8 mouse cellular contexts compared by ENCODE assay signal in the genomic region with DNA sequence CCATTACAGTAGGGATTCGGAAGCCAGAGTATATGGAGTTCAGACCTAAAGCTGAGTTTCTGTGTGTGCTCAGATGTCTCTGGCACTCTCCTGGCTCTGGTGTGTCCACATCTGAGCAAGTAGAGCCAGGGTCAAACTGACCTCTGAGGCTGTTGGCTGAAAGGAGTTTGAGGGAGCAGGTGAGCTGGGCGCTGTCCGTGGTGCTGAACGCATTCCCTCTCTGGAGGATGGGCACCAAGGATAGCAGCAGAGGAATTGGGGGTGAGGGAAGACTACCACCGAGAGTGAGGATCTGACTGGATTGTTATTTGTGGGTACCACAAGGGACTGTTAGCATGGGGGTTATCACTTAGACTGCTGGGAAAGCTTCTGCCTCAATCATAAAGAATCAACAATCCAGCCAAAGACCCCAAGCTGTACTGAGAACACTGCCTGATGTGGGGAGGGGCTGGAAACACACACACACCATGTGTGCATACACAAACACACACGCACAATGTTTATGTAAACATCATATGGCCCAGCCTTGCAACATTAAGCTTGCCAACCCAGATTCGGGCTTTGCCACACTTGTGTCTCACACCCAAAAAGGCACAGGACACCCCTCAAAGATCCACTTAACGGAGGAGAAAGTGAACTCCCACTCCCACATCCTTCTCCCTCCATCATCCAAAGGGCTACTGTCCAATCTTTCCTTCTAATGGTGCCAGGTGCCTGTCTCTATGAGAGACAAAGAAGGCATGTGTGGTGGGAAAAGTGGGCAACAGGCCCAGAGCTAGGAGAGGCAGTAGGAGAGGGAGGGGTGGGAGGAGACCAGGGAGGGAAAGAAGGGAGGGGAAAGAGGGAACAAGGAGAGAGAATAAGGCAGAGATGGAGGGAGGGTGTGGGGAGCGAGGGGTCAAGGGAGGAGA. TPM values are rescaled to one million over a fixed set of nuclear protein-coding genes. Genes with fewer than 3 reads are reported as not detected.
DNase-seq lines count a peak whose midpoint lies in the region; ATAC-seq and TF ChIP-seq lines count a peak whose summit lies in the region.
"Had no signal": no experiment of that assay in that cellular context is flagged by ENCODE, and none has a peak within 500 bp of the region (broad histone marks: within the 10 kb centered on the region; RNA-seq: fewer than 3 reads in every experiment).

No protein-coding gene starts in this region.

- 0 out of 2 replicates have a peak, but pooled peaks cover 3% of the 10 kb centered on the region for H3K27me3 ChIP-seq in liver, embryonic 12.5 days (replicated peaks)
- peaks cover 82% of the 10 kb centered on the region for H3K27me3 ChIP-seq in forebrain, embryonic 13.5 days
- no peaks in the 10 kb centered on the region for H3K27me3 ChIP-seq in kidney, postnatal 0 days (ENCODE audit: insufficient read depth, low read length)
- peaks cover 10% of the 10 kb centered on the region; the same call in 1 of the 2 replicates for H3K27me3 ChIP-seq in midbrain, embryonic 13.5 days
- H3K27me3 ChIP-seq: liver, embryonic 15.5 days had no signal

- H3K27ac ChIP-seq in liver, embryonic 12.5 days = no peak overlapping the region
- no peak overlapping the region for H3K27ac ChIP-seq in forebrain, embryonic 13.5 days
- no peak overlapping the region for H3K27ac ChIP-seq in kidney, postnatal 0 days
- no peak overlapping the region for H3K27ac ChIP-seq in midbrain, embryonic 13.5 days
- H3K27ac ChIP-seq: liver, embryonic 15.5 days had no signal

- H3K4me3 ChIP-seq in liver, embryonic 12.5 days = no peak overlapping the region
- H3K4me3 ChIP-seq in forebrain, embryonic 13.5 days = no peak overlapping the region
- H3K4me3 ChIP-seq in kidney, postnatal 0 days (replicated peaks; ENCODE audit: low read depth, low read length) = no peak overlapping the region
- no peak overlapping the region for H3K4me3 ChIP-seq in midbrain, embryonic 13.5 days (replicated peaks)
- H3K4me3 ChIP-seq: liver, embryonic 15.5 days had no signal

- no peak overlapping the region for H3K4me2 ChIP-seq in liver, embryonic 12.5 days
- H3K4me2 ChIP-seq in forebrain, embryonic 13.5 days = no peak overlapping the region
- H3K4me2 ChIP-seq in kidney, postnatal 0 days (ENCODE audit: low read length) = no peak overlapping the region
- no peak overlapping the region for H3K4me2 ChIP-seq in midbrain, embryonic 13.5 days (replicated peaks)
- H3K4me2 ChIP-seq: liver, embryonic 15.5 days had no signal

- H3K4me1 ChIP-seq in liver, embryonic 12.5 days = no peaks in the 10 kb centered on the region
- H3K4me1 ChIP-seq in forebrain, embryonic 13.5 days = peaks cover 19% of the 10 kb centered on the region
- H3K4me1 ChIP-seq in kidney, postnatal 0 days (replicated peaks; ENCODE audit: insufficient read depth, low read length) = no peaks in the 10 kb centered on the region
- no peaks in the 10 kb centered on the region for H3K4me1 ChIP-seq in midbrain, embryonic 13.5 days (replicated peaks)
- H3K4me1 ChIP-seq: liver, embryonic 15.5 days had no signal

- no peak overlapping the region for H3K9ac ChIP-seq in liver, embryonic 12.5 days
- H3K9ac ChIP-seq in forebrain, embryonic 13.5 days = no peak overlapping the region
- H3K9ac ChIP-seq in kidney, postnatal 0 days (ENCODE audit: low read depth, low read length) = no peak overlapping the region
- no peak overlapping the region for H3K9ac ChIP-seq in midbrain, embryonic 13.5 days (replicated peaks)
- H3K9ac ChIP-seq: liver, embryonic 15.5 days had no signal

- TF ChIP-seq CTCF in kidney, postnatal 0 days (IDR thresholded peaks at IDR 0.05; ENCODE audit: low read depth) = no peak

- no peak for ATAC-seq in liver, embryonic 12.5 days
- ATAC-seq in forebrain, embryonic 13.5 days = peak; percentile 89
- ATAC-seq in kidney, postnatal 0 days (replicated peaks; ENCODE audit: low FRiP score, low read depth) = no peak
- 0 out of 2 replicates have a peak, but pooled peaks have one; percentile 14 for ATAC-seq in midbrain, embryonic 13.5 days

- peak; percentile 63 for DNase-seq in liver
- peak; percentile 78 for DNase-seq in adrenal gland, postnatal 10 days
- peak; percentile 81 for DNase-seq in kidney, postnatal 0 days (ENCODE audit: low spot score)
- peak; percentile 55 for DNase-seq in urinary bladder, postnatal 25 days (ENCODE audit: low spot score)

- H3K36me3 ChIP-seq in liver, embryonic 12.5 days = no peaks in the 10 kb centered on the region
- no peaks in the 10 kb centered on the region for H3K36me3 ChIP-seq in forebrain, embryonic 13.5 days (ENCODE audit: poor library complexity, severe bottlenecking)
- no peaks in the 10 kb centered on the region for H3K36me3 ChIP-seq in kidney, postnatal 0 days (ENCODE audit: insufficient read depth, low read length)
- no peaks in the 10 kb centered on the region for H3K36me3 ChIP-seq in midbrain, embryonic 13.5 days
- H3K36me3 ChIP-seq: liver, embryonic 15.5 days had no signal

- 31% methylated on average over 9 of the region's 9 CpGs for WGBS in liver, embryonic 12.5 days (ENCODE audit: insufficient replicate concordance)
- WGBS in forebrain, embryonic 13.5 days = 35% methylated on average over 9 of the region's 9 CpGs
- WGBS in kidney, postnatal 0 days = 43% methylated on average over 9 of the region's 9 CpGs
- 47% methylated on average over 9 of the region's 9 CpGs for WGBS in midbrain, embryonic 13.5 days

- H3K9me3 ChIP-seq in liver, embryonic 12.5 days (replicated peaks) = no peaks in the 10 kb centered on the region
- H3K9me3 ChIP-seq in forebrain, embryonic 13.5 days (replicated peaks) = no peaks in the 10 kb centered on the region
- H3K9me3 ChIP-seq in kidney, postnatal 0 days (replicated peaks; ENCODE audit: low read length) = no peaks in the 10 kb centered on the region
- no peaks in the 10 kb centered on the region for H3K9me3 ChIP-seq in midbrain, embryonic 13.5 days
- H3K9me3 ChIP-seq: liver, embryonic 15.5 days had no signal

RNA-seq across cellular contexts. Expression of gene Lingo1, which starts 57.8 kb away (rescaled TPM):
- 0.75 and 1.2 TPM in 2 replicates for polyA plus RNA-seq in liver, embryonic 12.5 days (2016; fragmentation: Nextera tagmentation; extraction: Ambion mirVana)
- 1 to 10 TPM; 2.6 to 5.1 TPM for total RNA-seq in adrenal gland, postnatal 10 days (2021)
- polyA plus RNA-seq in forebrain, embryonic 13.5 days (2015; fragmentation: Nextera tagmentation; extraction: Ambion mirVana) = 10.9 and 13.7 TPM in 2 replicates
- polyA plus RNA-seq in kidney, postnatal 0 days (2015; fragmentation: Nextera tagmentation; extraction: Ambion mirVana) = 2.6 and 3.2 TPM in 2 replicates
- polyA plus RNA-seq in midbrain, embryonic 13.5 days (2015; fragmentation: Nextera tagmentation; extraction: Ambion mirVana) = 35.1 and 39.0 TPM in 2 replicates

Comparison
In these comparisons a context has a peak if more than half of its experiments do, and no peak if none do; other contexts are left out.
1. ATAC-seq: peak in forebrain, embryonic 13.5 days (single experiment) and midbrain, embryonic 13.5 days (single experiment); none in liver, embryonic 12.5 days (single experiment) and kidney, postnatal 0 days (single experiment).
2. Peak in every context shown above with its lines, with median percentiles within 50 percentile points of each other: DNase-seq.